Mouse (Mus musculus) lung, embryonic 16.5 days (tissue): Measurements from ENCODE around the gene Cebpb. TPM values are rescaled to one million over a fixed set of nuclear protein-coding genes. Genes with fewer than 3 reads are reported as not detected.

Experiments
- ATAC-seq: fragments of 200-750 bp; cut with Nextera tagmentation; 2 replicates; pipeline ENCODE4 v1.8.0; 2017; ENCODE audit warnings: low read depth, mild to moderate bottlenecking, moderate library complexity
- H3K27ac ChIP-seq: fragments of 300-500 bp; sonication (generic); 2 replicates; pipeline ENCODE4 v1.5.1; 2014; ENCODE audit warnings: mild to moderate bottlenecking, control low read depth, low read length
- H3K27me3 ChIP-seq: fragments of 300-500 bp; sonication (generic); 2 replicates; pipeline ENCODE4 v1.6.1; 2014; ENCODE audit warnings: low read depth, low read length, mixed read lengths; ENCODE audit not compliant: control insufficient read depth, insufficient read depth
- H3K36me3 ChIP-seq: fragments of 300-500 bp; sonication (generic); 2 replicates; pipeline ENCODE4 v1.6.1; 2014; ENCODE audit warnings: low read length; ENCODE audit not compliant: control insufficient read depth, insufficient read depth
- H3K4me1 ChIP-seq: fragments of 300-500 bp; sonication (generic); replicated peaks from 2 replicates; pipeline ENCODE4 v1.6.1; 2014; ENCODE audit warnings: low read length, mixed read lengths; ENCODE audit not compliant: control insufficient read depth, insufficient read depth
- H3K4me2 ChIP-seq: fragments of 300-500 bp; sonication (generic); 2 replicates; pipeline ENCODE4 v1.6.1; 2014; ENCODE audit warnings: low read depth, low read length, control low read depth
- H3K4me3 ChIP-seq: fragments of 300-500 bp; sonication (generic); 2 replicates; pipeline ENCODE4 v1.5.1; 2014; ENCODE audit warnings: mild to moderate bottlenecking, low read length, control low read depth
- H3K9ac ChIP-seq: fragments of 300-500 bp; sonication (generic); 2 replicates; pipeline ENCODE4 v1.6.1; 2014; ENCODE audit warnings: low read length, control low read depth
- H3K9me3 ChIP-seq: fragments of 300-500 bp; sonication (generic); 2 replicates; pipeline ENCODE4 v1.6.1; 2016; ENCODE audit warnings: low read length; ENCODE audit not compliant: control insufficient read depth
- WGBS: fragments of 180-500 bp; shearing (Covaris S2); extraction: QIAGEN DNeasy Blood & Tissue Kit; methylation state at CpG from one replicate; pipeline ENCODE4 v1.1.7; 2014; 5-methylcytosine and 5-hydroxymethylcytosine counted together
- polyA plus RNA-seq: library from polyadenylated mRNA; unstranded; fragments of >200 nt; fragmentation: Nextera tagmentation; extraction: Ambion mirVana; gene quantifications from 2 replicates; pipeline ENCODE4 v1.2.1, GENCODE M21; 2015

The Cebpb gene
- polyA plus RNA-seq, 1 experiment from 2014 or later: 4.1 TPM

DNA sequence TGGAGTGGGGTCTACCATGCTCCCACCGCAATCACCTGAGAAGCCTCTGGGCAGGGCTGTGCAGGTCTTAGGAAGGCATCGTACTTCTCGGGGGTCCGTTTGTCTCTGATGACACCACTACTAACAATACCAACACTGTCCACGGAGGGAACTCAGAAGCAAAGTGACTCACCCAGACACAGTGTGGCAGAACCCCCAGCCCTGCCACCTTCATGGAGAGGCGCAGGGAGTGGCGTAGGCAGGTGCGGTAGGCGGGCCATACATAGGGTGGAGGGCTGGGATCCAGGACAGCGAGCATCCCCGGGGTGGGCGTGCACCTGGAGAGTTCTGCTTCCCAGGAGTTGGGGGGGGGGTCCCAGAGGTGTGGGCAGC, 603 bp upstream of the Cebpb start:
- Histone ChIP-seq H3K4me1 (peaks cover 19% of the 10 kb centered on the region), H3K27me3 (no peaks in the 10 kb centered on the region), H3K4me2 (peak overlapping the region; percentile 78), H3K9ac (peak overlapping the region; percentile 87), H3K36me3 (peaks cover 5% of the 10 kb centered on the region), H3K4me3 (peak overlapping the region; percentile 73), H3K27ac (peak overlapping the region; percentile 94), H3K9me3 (no peaks in the 10 kb centered on the region)
- ATAC-seq: peak; percentile 14; the same call in 1 of the 2 replicates
- 17% methylated on average over 12 of the region's 12 CpGs for WGBS

DNA sequence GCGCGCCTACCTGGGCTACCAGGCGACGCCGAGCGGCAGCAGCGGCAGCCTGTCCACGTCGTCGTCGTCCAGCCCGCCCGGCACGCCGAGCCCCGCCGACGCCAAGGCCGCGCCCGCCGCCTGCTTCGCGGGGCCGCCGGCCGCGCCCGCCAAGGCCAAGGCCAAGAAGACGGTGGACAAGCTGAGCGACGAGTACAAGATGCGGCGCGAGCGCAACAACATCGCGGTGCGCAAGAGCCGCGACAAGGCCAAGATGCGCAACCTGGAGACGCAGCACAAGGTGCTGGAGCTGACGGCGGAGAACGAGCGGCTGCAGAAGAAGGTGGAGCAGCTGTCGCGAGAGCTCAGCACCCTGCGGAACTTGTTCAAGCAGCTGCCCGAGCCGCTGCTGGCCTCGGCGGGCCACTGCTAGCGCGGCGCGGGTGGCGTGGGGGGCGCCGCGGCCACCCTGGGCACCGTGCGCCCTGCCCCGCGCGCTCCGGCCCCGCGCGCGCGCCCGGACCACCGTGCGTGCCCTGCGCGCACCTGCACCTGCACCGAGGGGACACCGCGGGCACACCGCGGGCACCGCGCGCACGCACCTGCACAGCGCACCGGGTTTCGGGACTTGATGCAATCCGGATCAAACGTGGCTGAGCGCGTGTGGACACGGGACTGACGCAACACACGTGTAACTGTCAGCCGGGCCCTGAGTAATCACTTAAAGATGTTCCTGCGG, 945 bp downstream of the Cebpb start, which contains the start of gene Tmem189:
TSS of gene Tmem189 (minus strand) at position 322 of the 718 bp plus-strand sequence.
- peaks cover 19% of the 10 kb centered on the region for H3K4me1 ChIP-seq
- peak within 1 kb of the TSS; percentile 94 for H3K27ac ChIP-seq
- H3K9ac ChIP-seq: peak within 1 kb of the TSS; percentile 87
- peak; percentile 1; the same call in 1 of the 2 replicates for ATAC-seq
- H3K36me3 ChIP-seq: peaks cover 13% of the 10 kb centered on the region
- H3K4me3 ChIP-seq: peak within 1 kb of the TSS; percentile 73
- under 1% methylated on average over 97 of the region's 99 CpGs for whole genome bisulfite sequencing
- H3K4me2 ChIP-seq: peak within 1 kb of the TSS; percentile 78
- H3K27me3 ChIP-seq: no peaks in the 10 kb centered on the region
- H3K9me3 ChIP-seq: no peaks in the 10 kb centered on the region

DNA sequence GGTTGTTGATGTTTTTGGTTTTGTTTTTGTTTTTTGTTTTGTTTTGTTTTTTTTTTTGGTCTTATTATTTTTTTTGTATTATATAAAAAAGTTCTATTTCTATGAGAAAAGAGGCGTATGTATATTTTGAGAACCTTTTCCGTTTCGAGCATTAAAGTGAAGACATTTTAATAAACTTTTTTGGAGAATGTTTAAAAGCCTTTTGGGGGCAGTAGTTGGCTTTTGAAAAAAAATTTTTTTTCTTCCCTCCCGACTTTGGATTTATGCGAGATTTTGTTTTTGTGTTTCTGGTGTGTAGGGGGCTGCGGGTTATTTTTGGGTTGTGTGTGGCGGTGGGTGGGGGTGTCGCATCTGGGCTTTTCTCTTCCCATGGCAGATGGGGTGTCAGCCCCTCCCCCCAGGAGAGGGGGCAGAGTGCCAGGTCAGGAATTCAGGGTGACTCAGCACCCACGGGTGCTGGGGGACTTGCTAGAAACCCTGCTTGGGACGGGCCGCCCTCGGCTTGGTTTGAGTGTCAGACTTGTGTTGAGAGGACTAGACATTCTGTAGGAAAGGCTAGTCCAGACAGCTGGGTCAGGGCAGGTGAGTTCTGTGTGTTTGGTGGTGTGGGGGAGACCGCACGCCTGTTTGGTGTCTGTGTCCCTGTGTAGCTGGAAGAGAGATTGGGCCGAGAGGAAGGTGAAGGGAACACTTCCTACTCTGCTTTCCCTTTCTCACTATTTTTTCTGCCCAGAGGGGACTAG, 1.7 kb downstream of the Cebpb start:
- Histone ChIP-seq H3K9me3 (no peaks in the 10 kb centered on the region), H3K36me3 (peaks cover 20% of the 10 kb centered on the region), H3K4me3 (peak overlapping the region; percentile 73), H3K9ac (peak overlapping the region; percentile 87), H3K4me1 (peaks cover 19% of the 10 kb centered on the region), H3K4me2 (peak overlapping the region; percentile 78), H3K27me3 (no peaks in the 10 kb centered on the region), H3K27ac (peak overlapping the region; percentile 94)
- WGBS: 21% methylated on average over 15 of the region's 15 CpGs
- ATAC-seq: no peak

DNA sequence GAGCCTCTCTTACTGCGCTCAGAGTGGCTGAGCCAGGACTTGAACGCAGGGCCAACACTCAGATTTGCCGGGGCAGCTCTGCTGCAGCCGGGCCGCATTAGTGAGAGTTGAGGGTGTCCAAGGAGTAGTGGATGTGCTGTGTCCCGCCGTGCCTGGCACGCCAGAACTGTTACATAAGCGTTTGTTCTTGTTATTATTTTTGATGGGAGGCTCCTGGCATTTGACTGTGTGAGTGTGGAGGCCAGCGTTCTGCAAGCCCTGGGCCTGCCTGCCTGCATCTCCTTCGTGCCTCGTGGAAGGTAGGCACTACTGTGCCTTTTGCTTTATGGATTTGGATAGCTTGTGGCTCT, 2.2 kb downstream of the Cebpb start:
- H3K27me3 ChIP-seq: no peaks in the 10 kb centered on the region
- H3K9ac ChIP-seq: peak overlapping the region; percentile 85
- peak overlapping the region; percentile 78 for H3K4me2 ChIP-seq
- 35% methylated on average over 12 of the region's 12 CpGs for WGBS
- peaks cover 21% of the 10 kb centered on the region for H3K36me3 ChIP-seq
- H3K27ac ChIP-seq: peak overlapping the region; percentile 85
- ATAC-seq: no peak
- H3K4me1 ChIP-seq: peaks cover 19% of the 10 kb centered on the region
- peak overlapping the region; percentile 73 for H3K4me3 ChIP-seq
- H3K9me3 ChIP-seq: no peaks in the 10 kb centered on the region

DNA sequence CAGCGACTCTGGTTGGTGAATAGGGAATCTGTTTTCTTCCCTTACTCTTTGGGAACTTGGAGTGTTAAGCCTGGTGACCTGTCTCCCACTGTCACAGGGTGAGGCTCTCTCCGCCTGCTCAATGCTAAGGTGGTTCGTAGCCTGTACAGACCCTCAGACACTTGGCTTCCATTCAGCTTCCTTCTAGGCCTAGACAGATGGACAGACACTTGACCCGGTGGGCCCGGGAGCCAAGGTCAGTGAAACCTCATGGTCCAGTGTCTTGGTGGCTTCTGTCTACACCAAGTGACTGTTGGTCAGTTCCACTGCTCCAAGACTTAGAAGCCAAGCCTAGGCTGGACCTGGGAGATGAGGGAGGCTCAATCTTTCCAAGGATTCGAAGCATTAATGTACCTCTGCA, 2.7 kb downstream of the Cebpb start:
- peak overlapping the region; percentile 85 for H3K27ac ChIP-seq

DNA sequence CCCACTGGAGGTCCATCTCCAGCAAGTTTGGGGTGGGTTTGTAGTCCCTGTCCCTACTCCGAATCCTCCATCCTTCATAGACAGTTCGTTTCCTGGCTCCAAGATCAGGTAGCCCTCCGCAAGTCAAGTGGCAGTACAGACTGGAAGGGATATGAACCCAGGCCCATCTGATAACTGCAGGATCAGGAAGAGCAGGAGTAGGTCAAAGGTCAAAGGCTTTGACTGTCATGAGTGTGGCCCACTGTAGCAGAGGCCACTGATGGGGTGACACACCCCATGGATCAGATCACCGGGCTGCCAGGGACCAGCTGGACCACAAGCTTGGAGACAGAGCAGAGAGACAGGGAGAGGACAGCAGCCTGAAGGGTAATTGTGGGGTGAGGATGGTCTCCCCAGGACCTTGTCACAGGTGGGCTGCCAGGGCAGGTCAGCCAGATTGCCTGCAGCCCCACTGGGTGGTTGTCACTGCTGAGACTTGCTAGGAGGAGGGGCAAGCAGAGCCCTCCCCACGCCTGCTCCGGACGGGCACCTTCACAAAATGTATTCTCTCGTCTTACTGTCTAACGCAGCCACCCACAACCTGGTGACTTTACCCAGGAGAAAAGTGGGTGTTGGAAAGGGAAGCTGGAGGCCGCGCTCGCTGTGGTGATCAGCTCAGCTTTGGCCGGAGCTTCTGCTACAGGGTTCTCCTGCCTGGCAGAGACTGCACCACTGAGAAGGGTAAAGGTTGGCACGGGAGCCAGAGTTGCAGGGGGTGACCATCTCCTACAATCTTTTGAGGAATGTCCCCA, 3.4 kb downstream of the Cebpb start:
- peak overlapping the region; percentile 73 for H3K4me3 ChIP-seq
- peak overlapping the region; percentile 85; the same call in 1 of the 2 replicates for H3K27ac ChIP-seq
- WGBS: 72% methylated on average over 14 of the region's 14 CpGs
- H3K9me3 ChIP-seq: no peaks in the 10 kb centered on the region
- H3K27me3 ChIP-seq: no peaks in the 10 kb centered on the region
- peaks cover 19% of the 10 kb centered on the region for H3K4me1 ChIP-seq
- H3K36me3 ChIP-seq: peaks cover 21% of the 10 kb centered on the region
- ATAC-seq: no peak
- H3K9ac ChIP-seq: peak overlapping the region; percentile 85
- peak overlapping the region; percentile 78 for H3K4me2 ChIP-seq

More for the DNA sequence above, 2.7 kb downstream of the Cebpb start:
- peak overlapping the region; percentile 85 for H3K9ac ChIP-seq
- peak overlapping the region; percentile 78 for H3K4me2 ChIP-seq
- H3K36me3 ChIP-seq: peaks cover 21% of the 10 kb centered on the region
- no peak for ATAC-seq
- no peaks in the 10 kb centered on the region for H3K9me3 ChIP-seq
- H3K4me3 ChIP-seq: peak overlapping the region; percentile 73
- WGBS: 70% methylated on average over 6 of the region's 6 CpGs
- peaks cover 19% of the 10 kb centered on the region for H3K4me1 ChIP-seq
- H3K27me3 ChIP-seq: no peaks in the 10 kb centered on the region

DNA sequence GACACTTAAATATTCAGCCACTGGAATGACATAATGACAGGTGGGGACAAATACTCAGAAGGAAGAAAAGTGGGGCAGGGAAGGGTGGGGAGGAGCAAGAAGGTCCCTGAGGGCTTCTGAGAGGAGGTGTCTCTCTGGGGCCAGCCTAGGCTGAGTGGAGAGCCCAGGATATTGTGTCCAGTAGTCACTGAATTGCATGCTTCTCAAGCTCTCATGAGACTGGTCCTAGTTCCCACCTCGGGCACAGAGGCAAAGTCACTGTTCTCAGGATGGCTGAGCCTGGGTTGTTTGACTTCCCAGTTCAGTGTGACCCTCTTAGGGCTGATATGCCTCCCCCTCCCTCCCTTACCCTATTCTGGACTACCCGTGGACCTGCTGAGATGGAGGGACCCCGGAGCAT, 4.1 kb downstream of the Cebpb start:
- Histone ChIP-seq H3K4me2 (peak overlapping the region; percentile 78; the same call in 1 of the 2 replicates), H3K4me3 (peak overlapping the region; percentile 73; the same call in 1 of the 2 replicates), H3K27ac (peak overlapping the region; percentile 1; the same call in 1 of the 2 replicates), H3K9me3 (no peaks in the 10 kb centered on the region), H3K27me3 (no peaks in the 10 kb centered on the region), H3K9ac (no peak overlapping the region), H3K36me3 (peaks cover 21% of the 10 kb centered on the region), H3K4me1 (peaks cover 21% of the 10 kb centered on the region)
- no peak for ATAC-seq
- 54% methylated on average over 3 of the region's 3 CpGs for WGBS

DNA sequence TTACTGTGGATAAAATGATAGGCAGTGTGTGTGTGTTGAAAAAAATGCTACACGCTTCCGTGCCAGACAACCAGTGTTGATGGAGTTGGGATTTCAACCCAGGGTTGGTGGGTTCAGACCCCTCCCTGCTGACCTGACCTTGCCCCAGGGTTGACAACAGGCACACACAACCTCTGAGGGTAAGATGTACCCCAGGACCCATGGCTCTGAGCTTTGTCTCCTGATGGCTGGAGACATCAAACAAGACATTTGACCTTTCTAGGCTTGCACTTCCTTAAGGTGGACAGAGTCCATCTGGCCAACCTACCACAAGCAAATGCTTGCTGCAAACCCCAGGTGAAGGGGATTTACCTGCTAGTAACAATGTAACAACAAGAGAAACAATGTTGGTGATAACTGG, 4.8 kb downstream of the Cebpb start:
- Histone ChIP-seq H3K4me1 (peaks cover 24% of the 10 kb centered on the region; the same call in 1 of the 2 replicates), H3K4me2 (no peak overlapping the region), H3K9ac (no peak overlapping the region), H3K9me3 (no peaks in the 10 kb centered on the region), H3K27me3 (no peaks in the 10 kb centered on the region), H3K4me3 (no peak overlapping the region), H3K36me3 (peaks cover 21% of the 10 kb centered on the region), H3K27ac (no peak overlapping the region)
- no peak for ATAC-seq
- WGBS: 79% methylated on average over 2 of the region's 2 CpGs
